Mouse (Mus musculus) liver, embryonic 14.5 days (tissue): ENCODE measurements at regions not wholly inside any gene's neighbourhood (a gene's known extent, or its start where the extent isn't known, plus 50 kb on each side); places are given as distances from the start of the nearest gene placed in this dataset.

ENCODE experiments used
- ATAC-seq: fragments of 200-750 bp; cut with Nextera tagmentation; 2 replicates; pipeline ENCODE4 v1.8.0; 2017; ENCODE audit warnings: moderate number of reproducible peaks, mild to moderate bottlenecking, moderate library complexity; ENCODE audit not compliant: insufficient read depth
- DNase-seq, 3 experiments: peaks; one replicate each; pipeline ENCODE4 v3.0.0-alpha.2; 2012 to 2013; ENCODE audit warnings: low read depth in 3 of 3, low spot score in 3 of 3
- H3K27ac ChIP-seq: fragments of 300-500 bp; sonication (generic); 2 replicates; pipeline ENCODE4 v1.5.1; 2014; ENCODE audit warnings: moderate library complexity, mild to moderate bottlenecking, control low read depth, inconsistent platforms
- H3K27me3 ChIP-seq: fragments of 300-500 bp; sonication (generic); 2 replicates; pipeline ENCODE4 v1.6.1; 2014; ENCODE audit warnings: mild to moderate bottlenecking, low read length, moderate library complexity; ENCODE audit not compliant: control insufficient read depth, insufficient read depth
- H3K36me3 ChIP-seq: fragments of 300-500 bp; sonication (generic); replicated peaks from 2 replicates; pipeline ENCODE4 v1.6.1; 2014; ENCODE audit warnings: low read depth; ENCODE audit not compliant: control insufficient read depth, insufficient read depth
- H3K4me1 ChIP-seq, 2 experiments: fragments of 200-500 bp in 1 of 2; fragments of 300-500 bp in 1 of 2; sonication (generic) in 1 of 2; replicated peaks; 2 replicates each; pipeline ENCODE4 v1.6.1; 2012 to 2014; ENCODE audit warnings: antibody characterized with exemption in 1 of 2, inconsistent platforms in 1 of 2, low read length in 1 of 2; ENCODE audit not compliant: control insufficient read depth in 2 of 2, insufficient read depth in 2 of 2
- H3K4me2 ChIP-seq: fragments of 300-500 bp; sonication (generic); 2 replicates; pipeline ENCODE4 v1.6.1; 2014; ENCODE audit warnings: low read depth, mild to moderate bottlenecking, control low read depth, moderate library complexity
- H3K4me3 ChIP-seq, 2 experiments: fragments of 200-500 bp in 1 of 2; fragments of 300-500 bp in 1 of 2; sonication (generic) in 1 of 2; 2 replicates each; pipeline ENCODE4 v1.5.1; 2012 to 2014; ENCODE audit warnings: low read depth in 2 of 2, low read length in 2 of 2, mild to moderate bottlenecking in 2 of 2, control low read depth in 1 of 2, inconsistent platforms in 1 of 2, moderate library complexity in 1 of 2; ENCODE audit not compliant: insufficient read depth in 1 of 2
- H3K9ac ChIP-seq: fragments of 300-500 bp; sonication (generic); replicated peaks from 2 replicates; pipeline ENCODE4 v1.6.1; 2014; ENCODE audit warnings: mild to moderate bottlenecking, control low read depth, moderate library complexity
- H3K9me3 ChIP-seq: fragments of 300-500 bp; sonication (generic); 2 replicates; pipeline ENCODE4 v1.6.1; 2016; ENCODE audit warnings: low read length, mixed read lengths; ENCODE audit not compliant: control insufficient read depth
- CTCF ChIP-seq: IDR thresholded peaks from 2 replicates; pipeline ENCODE4 v1.5.1; 2016; ENCODE audit warnings: antibody characterized with exemption, low read depth, control low read depth
- EP300 ChIP-seq: IDR thresholded peaks from 2 replicates; pipeline ENCODE4 v1.6.1; 2016; ENCODE audit warnings: antibody characterized with exemption, low read depth
- WGBS: fragments of 180-500 bp; shearing (Covaris S2); extraction: QIAGEN DNeasy Blood & Tissue Kit; methylation state at CpG from one replicate; pipeline ENCODE4 v1.1.7; 2014; ENCODE audit not compliant: insufficient replicate concordance; 5-methylcytosine and 5-hydroxymethylcytosine counted together

- Histone ChIP-seq H3K4me3 (no peak overlapping the region), H3K4me2 (no peak overlapping the region), H3K36me3 (no peaks in the 10 kb centered on the region), H3K4me1 (no peaks in the 10 kb centered on the region), H3K9ac (no peak overlapping the region), H3K27ac (no peak overlapping the region), H3K9me3 (no peaks in the 10 kb centered on the region), H3K27me3 (no peaks in the 10 kb centered on the region)
- TF ChIP-seq EP300 (no peak), CTCF (no peak)
- DNase-seq (no peak), ATAC-seq (no peak)
- WGBS = 56% methylated on average over 6 of the region's 6 CpGs
Observed at GRCm38 (mm10) chr4:29152134-29152867, 339.4 kb downstream of the Epha7 start.

DNA sequence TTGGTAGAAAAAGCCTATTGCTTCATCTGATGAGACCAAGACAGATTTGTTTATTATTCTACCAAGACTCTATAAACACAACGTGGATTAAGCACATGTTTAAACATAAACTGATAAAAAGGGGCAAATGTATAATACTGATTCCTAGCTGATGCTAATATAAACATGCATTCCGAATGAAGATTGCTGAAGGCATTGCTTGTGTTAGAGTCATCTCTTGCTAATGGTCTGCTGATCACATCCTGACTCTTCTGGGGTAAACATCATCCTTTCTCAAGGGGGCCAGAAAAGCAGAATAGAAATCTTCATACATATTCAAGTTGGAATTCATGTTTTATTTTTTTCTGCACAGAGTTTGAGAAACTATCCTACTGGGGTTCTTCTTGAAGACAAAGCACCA, 369.6 kb downstream of the Epha7 start:
- Histone ChIP-seq H3K4me3 (no peak overlapping the region), H3K27ac (no peak overlapping the region), H3K36me3 (no peaks in the 10 kb centered on the region), H3K4me2 (no peak overlapping the region), H3K9me3 (no peaks in the 10 kb centered on the region), H3K4me1 (no peaks in the 10 kb centered on the region), H3K27me3 (no peaks in the 10 kb centered on the region), H3K9ac (no peak overlapping the region)
- ATAC-seq (no peak), DNase-seq (no peak)
- 37% methylated on average over 2 of the region's 2 CpGs for WGBS
- TF ChIP-seq EP300 (no peak), CTCF (no peak)

- Histone ChIP-seq H3K4me3 (no peak overlapping the region), H3K4me2 (no peak overlapping the region), H3K27ac (no peak overlapping the region), H3K9me3 (no peaks in the 10 kb centered on the region), H3K36me3 (no peaks in the 10 kb centered on the region), H3K9ac (no peak overlapping the region), H3K4me1 (no peaks in the 10 kb centered on the region), H3K27me3 (no peaks in the 10 kb centered on the region)
- DNase-seq (no peak), ATAC-seq (no peak)
- TF ChIP-seq EP300 (no peak), CTCF (no peak)
Observed at GRCm38 (mm10) chr4:29183411-29183810, 370.5 kb downstream of the Epha7 start.

DNA sequence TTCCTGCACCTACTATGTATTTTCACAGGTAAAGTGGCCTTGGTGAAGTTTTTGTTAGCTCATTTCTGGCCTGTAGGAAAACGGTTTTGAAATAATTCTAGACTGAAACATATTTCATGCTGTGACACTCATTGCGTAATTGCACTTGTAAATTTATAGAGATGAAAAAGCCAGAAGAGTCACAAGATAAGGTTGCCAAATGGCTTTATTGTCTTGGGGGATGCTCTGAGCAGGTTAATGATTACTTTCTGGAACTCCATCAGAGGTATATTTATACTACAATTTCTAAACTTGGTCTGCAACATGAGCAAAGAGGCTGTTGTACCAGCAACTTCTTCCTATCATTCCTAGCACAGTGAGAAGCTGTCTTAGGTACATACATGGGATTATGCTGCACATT, 370.9 kb downstream of the Epha7 start:
- no peak for TF ChIP-seq EP300
- TF ChIP-seq CTCF = no peak
- no peak for ATAC-seq

GRCm38 (mm10) chr4:29200976-29201375, 388.0 kb downstream of the Epha7 start:
- Histone ChIP-seq H3K4me1 (no peaks in the 10 kb centered on the region), H3K27ac (no peak overlapping the region), H3K27me3 (no peaks in the 10 kb centered on the region), H3K9ac (no peak overlapping the region), H3K36me3 (no peaks in the 10 kb centered on the region), H3K4me3 (no peak overlapping the region), H3K9me3 (no peaks in the 10 kb centered on the region), H3K4me2 (no peak overlapping the region)
- DNase-seq (no peak), ATAC-seq (no peak)
- TF ChIP-seq CTCF (no peak), EP300 (no peak)

More for the DNA sequence above, 370.9 kb downstream of the Epha7 start:
- H3K27me3 ChIP-seq = no peaks in the 10 kb centered on the region
- H3K4me3 ChIP-seq = no peak overlapping the region
- H3K4me2 ChIP-seq = no peak overlapping the region
- 56% methylated on average over 2 of the region's 2 CpGs for WGBS
- DNase-seq = no peak
- no peaks in the 10 kb centered on the region for H3K9me3 ChIP-seq
- H3K27ac ChIP-seq = no peak overlapping the region
- H3K4me1 ChIP-seq = no peaks in the 10 kb centered on the region
- H3K36me3 ChIP-seq = no peaks in the 10 kb centered on the region
- H3K9ac ChIP-seq = no peak overlapping the region
